Mouse (Mus musculus): ENCODE data around the gene Ssx2ip. TPM values are rescaled to one million over a fixed set of nuclear protein-coding genes. Genes with fewer than 3 reads are reported as not detected.
"Not testable (repeated sequence)": the region's sequence is repeated elsewhere in the genome, so short reads cannot be mapped to it uniquely, and the experiment has no call there.

Gene Ssx2ip
- total RNA-seq, 2 experiments from 2014 or later, result 15.6 to 16.7 TPM

GRCm38 (mm10) chr3:146425902-146426301, 21.5 kb downstream of the Ssx2ip start:
- intact Hi-C loops (cut with DNase I; ENCODE audit: low total_unique reads), result no loop called here
- no peak for DNase-seq

- DNase-seq, result no peak
- intact Hi-C loops (cut with DNase I; ENCODE audit: low total_unique reads), result no loop called here
Measured at GRCm38 (mm10) chr3:146426489-146426888, 22.0 kb downstream of the Ssx2ip start.

GRCm38 (mm10) chr3:146433063-146433462, 28.6 kb downstream of the Ssx2ip start:
- DNase-seq; intact Hi-C loops (cut with DNase I; ENCODE audit: low total_unique reads): not testable (repeated sequence)

- intact Hi-C loops (cut with DNase I; ENCODE audit: low total_unique reads), result no loop called here
- DNase-seq, result no peak
Measured at GRCm38 (mm10) chr3:146433681-146434350, 29.4 kb downstream of the Ssx2ip start.

- intact Hi-C loops (cut with DNase I; ENCODE audit: low total_unique reads), result no loop called here
- DNase-seq, result no peak
Measured at GRCm38 (mm10) chr3:146434686-146435085, 30.2 kb downstream of the Ssx2ip start.

GRCm38 (mm10) chr3:146435533-146435932, 31.1 kb downstream of the Ssx2ip start:
- intact Hi-C loops (cut with DNase I; ENCODE audit: low total_unique reads), result no loop called here
- no peak for DNase-seq

GRCm38 (mm10) chr3:146436114-146436513, 31.7 kb downstream of the Ssx2ip start:
- no peak for DNase-seq
- intact Hi-C loops (cut with DNase I; ENCODE audit: low total_unique reads), result no loop called here

GRCm38 (mm10) chr3:146440011-146440410, 35.6 kb downstream of the Ssx2ip start:
- intact Hi-C loops (cut with DNase I; ENCODE audit: low total_unique reads), result no loop called here
- DNase-seq, result no peak

- intact Hi-C loops (cut with DNase I; ENCODE audit: low total_unique reads), result no loop called here
- DNase-seq, result no peak
Measured at GRCm38 (mm10) chr3:146440422-146440821, 36.0 kb downstream of the Ssx2ip start.

- no peak for DNase-seq
- intact Hi-C loops (cut with DNase I; ENCODE audit: low total_unique reads), result no loop called here
Measured at GRCm38 (mm10) chr3:146442484-146442883, 38.0 kb downstream of the Ssx2ip start.

- intact Hi-C loops (cut with DNase I; ENCODE audit: low total_unique reads), result no loop called here
- no peak for DNase-seq
Measured at GRCm38 (mm10) chr3:146442936-146443335, 38.5 kb downstream of the Ssx2ip start.

- no peak for DNase-seq
- intact Hi-C loops (cut with DNase I; ENCODE audit: low total_unique reads), result no loop called here
Measured at GRCm38 (mm10) chr3:146443380-146443779, 38.9 kb downstream of the Ssx2ip start.

GRCm38 (mm10) chr3:146444880-146445279, 40.4 kb downstream of the Ssx2ip start:
- DNase-seq, result no peak
- intact Hi-C loops (cut with DNase I; ENCODE audit: low total_unique reads), result no loop called here

GRCm38 (mm10) chr3:146447156-146447555, 42.7 kb downstream of the Ssx2ip start:
- DNase-seq, result no peak
- intact Hi-C loops (cut with DNase I; ENCODE audit: low total_unique reads), result no loop called here

GRCm38 (mm10) chr3:146447598-146447997, 43.2 kb downstream of the Ssx2ip start:
- intact Hi-C loops (cut with DNase I; ENCODE audit: low total_unique reads), result no loop called here
- no peak for DNase-seq

GRCm38 (mm10) chr3:146448372-146448771, 43.9 kb downstream of the Ssx2ip start:
- intact Hi-C loops (cut with DNase I; ENCODE audit: low total_unique reads), result no loop called here
- no peak for DNase-seq

- no peak for DNase-seq
- intact Hi-C loops (cut with DNase I; ENCODE audit: low total_unique reads), result no loop called here
Measured at GRCm38 (mm10) chr3:146448969-146449368, 44.5 kb downstream of the Ssx2ip start.

GRCm38 (mm10) chr3:146449745-146450250, 45.4 kb downstream of the Ssx2ip start, which contains the start of gene Ctbs:
Gene Ctbs, plus strand, starts transcription at chr3:146449795.
- intact Hi-C loops (cut with DNase I; ENCODE audit: low total_unique reads), result no loop called here
- no peak for DNase-seq

GRCm38 (mm10) chr3:146450371-146450841, 46.0 kb downstream of the Ssx2ip start:
- intact Hi-C loops (cut with DNase I; ENCODE audit: low total_unique reads), result no loop called here
- peak; percentile 93 for DNase-seq

- DNase-seq, result no peak
- intact Hi-C loops (cut with DNase I; ENCODE audit: low total_unique reads), result no loop called here
Measured at GRCm38 (mm10) chr3:146451375-146451774, 46.9 kb downstream of the Ssx2ip start.

- no peak for DNase-seq
- intact Hi-C loops (cut with DNase I; ENCODE audit: low total_unique reads), result no loop called here
Measured at GRCm38 (mm10) chr3:146462939-146463338, 58.5 kb downstream of the Ssx2ip start.
